Mouse (Mus musculus) embryonic facial prominence, embryonic 14.5 days (tissue): ENCODE measurements around the gene Ryr1. TPM values are rescaled to one million over a fixed set of nuclear protein-coding genes. Genes with fewer than 3 reads are reported as not detected.
A peak's percentile ranks its signal among the peaks of the same experiment; 100 is the strongest.

Experiments used
- ATAC-seq: fragments of 200-750 bp; cut with Nextera tagmentation; 2 replicates; pipeline ENCODE4 v1.8.0; 2017; ENCODE audit warnings: low read depth, moderate number of reproducible peaks, moderate TSS enrichment
- DNase-seq: peaks from one replicate; pipeline ENCODE4 v3.0.0-alpha.2; 2015; ENCODE audit warnings: low spot score
- H3K27ac ChIP-seq: fragments of 300-500 bp; sonication (generic); replicated peaks from 2 replicates; pipeline ENCODE4 v1.5.1; 2014; ENCODE audit warnings: low read depth, mild to moderate bottlenecking, low read length, moderate library complexity
- H3K27me3 ChIP-seq: fragments of 300-500 bp; sonication (generic); replicated peaks from 2 replicates; pipeline ENCODE4 v1.6.1; 2014; ENCODE audit warnings: low read length; ENCODE audit not compliant: control insufficient read depth, insufficient read depth
- H3K36me3 ChIP-seq: fragments of 300-500 bp; sonication (generic); 2 replicates; pipeline ENCODE4 v1.6.1; 2014; ENCODE audit warnings: low read length, mixed read lengths; ENCODE audit not compliant: control insufficient read depth, insufficient read depth
- H3K4me1 ChIP-seq: fragments of 300-500 bp; sonication (generic); 2 replicates; pipeline ENCODE4 v1.6.1; 2014; ENCODE audit warnings: antibody characterized with exemption, low read length; ENCODE audit not compliant: control insufficient read depth, insufficient read depth
- H3K4me2 ChIP-seq: fragments of 300-500 bp; sonication (generic); 2 replicates; pipeline ENCODE4 v1.6.1; 2014; ENCODE audit warnings: low read depth, mild to moderate bottlenecking, low read length, moderate library complexity, mixed read lengths
- H3K4me3 ChIP-seq: fragments of 300-500 bp; sonication (generic); 2 replicates; pipeline ENCODE4 v1.5.1; 2014; ENCODE audit warnings: low read depth, mild to moderate bottlenecking, low read length
- H3K9ac ChIP-seq: fragments of 300-500 bp; sonication (generic); 2 replicates; pipeline ENCODE4 v1.6.1; 2014; ENCODE audit warnings: low read depth, mild to moderate bottlenecking, low read length, moderate library complexity, mixed read lengths
- H3K9me3 ChIP-seq: fragments of 300-500 bp; sonication (generic); 2 replicates; pipeline ENCODE4 v1.6.1; 2016; ENCODE audit warnings: low read length; ENCODE audit not compliant: control insufficient read depth
- WGBS: fragments of 180-500 bp; shearing (Covaris S2); extraction: QIAGEN DNeasy Blood & Tissue Kit; methylation state at CpG from one replicate; pipeline ENCODE4 v1.1.7; 2014; 5-methylcytosine and 5-hydroxymethylcytosine counted together
- polyA plus RNA-seq: library from polyadenylated mRNA; unstranded; fragments of >200 nt; fragmentation: Nextera tagmentation; extraction: Ambion mirVana; gene quantifications from 2 replicates; pipeline ENCODE4 v1.2.1, GENCODE M21; 2014

The Ryr1 gene
- polyA plus RNA-seq, 1 experiment from 2014 or later: 10.6 TPM

- no peaks in the 10 kb centered on the region for H3K9me3 ChIP-seq
- no peak overlapping the region for H3K4me3 ChIP-seq
- H3K4me1 ChIP-seq: no peaks in the 10 kb centered on the region
- WGBS: 75% methylated on average over 4 of the region's 4 CpGs
- no peak overlapping the region for H3K4me2 ChIP-seq
- no peaks in the 10 kb centered on the region for H3K36me3 ChIP-seq
- H3K27ac ChIP-seq: no peak overlapping the region
- no peaks in the 10 kb centered on the region for H3K27me3 ChIP-seq
- no peak overlapping the region for H3K9ac ChIP-seq
- ATAC-seq (no peak), DNase-seq (no peak)
These were observed 98.2 kb downstream of the Ryr1 start for GRCm38 (mm10) chr7:29026811-29027210.

- WGBS: 81% methylated on average over 5 of the region's 5 CpGs
These were observed 98.8 kb downstream of the Ryr1 start for GRCm38 (mm10) chr7:29026195-29026594.

GRCm38 (mm10) chr7:29025566-29025965, 99.4 kb downstream of the Ryr1 start:
- Histone ChIP-seq H3K27me3 (peaks cover 4% of the 10 kb centered on the region; the same call in 1 of the 2 replicates), H3K4me2 (no peak overlapping the region), H3K9me3 (no peaks in the 10 kb centered on the region), H3K4me3 (no peak overlapping the region), H3K36me3 (no peaks in the 10 kb centered on the region), H3K9ac (no peak overlapping the region), H3K27ac (no peak overlapping the region), H3K4me1 (no peaks in the 10 kb centered on the region)
- WGBS: 65% methylated on average over 7 of the region's 7 CpGs
- ATAC-seq (no peak), DNase-seq (no peak)

More at GRCm38 (mm10) chr7:29026195-29026594, 98.8 kb downstream of the Ryr1 start:
- ATAC-seq (no peak), DNase-seq (no peak)
- H3K27me3 ChIP-seq: no peaks in the 10 kb centered on the region
- H3K4me3 ChIP-seq: no peak overlapping the region
- H3K9me3 ChIP-seq: no peaks in the 10 kb centered on the region
- H3K4me1 ChIP-seq: no peaks in the 10 kb centered on the region
- H3K36me3 ChIP-seq: no peaks in the 10 kb centered on the region
- H3K27ac ChIP-seq: no peak overlapping the region
- H3K4me2 ChIP-seq: no peak overlapping the region
- no peak overlapping the region for H3K9ac ChIP-seq

GRCm38 (mm10) chr7:29023514-29023913, 101.5 kb downstream of the Ryr1 start:
- Histone ChIP-seq H3K4me3 (no peak overlapping the region), H3K9ac (no peak overlapping the region), H3K4me1 (no peaks in the 10 kb centered on the region), H3K9me3 (no peaks in the 10 kb centered on the region), H3K4me2 (no peak overlapping the region), H3K27ac (no peak overlapping the region), H3K27me3 (peaks cover 24% of the 10 kb centered on the region), H3K36me3 (no peaks in the 10 kb centered on the region)
- 84% methylated on average over 8 of the region's 8 CpGs for WGBS
- no peak for DNase-seq
- no peak for ATAC-seq

- Histone ChIP-seq H3K36me3 (no peaks in the 10 kb centered on the region), H3K27ac (no peak overlapping the region), H3K4me3 (no peak overlapping the region), H3K9ac (no peak overlapping the region), H3K9me3 (no peaks in the 10 kb centered on the region), H3K27me3 (peaks cover 33% of the 10 kb centered on the region), H3K4me1 (no peaks in the 10 kb centered on the region), H3K4me2 (no peak overlapping the region)
- ATAC-seq (no peak), DNase-seq (no peak)
- WGBS: 91% methylated on average over 8 of the region's 8 CpGs
These were observed 102.5 kb downstream of the Ryr1 start for GRCm38 (mm10) chr7:29022479-29022878.

- Histone ChIP-seq H3K36me3 (no peaks in the 10 kb centered on the region), H3K4me3 (peak overlapping the region; percentile 43), H3K9ac (peak overlapping the region; percentile 56), H3K9me3 (0 out of 2 replicates have a peak, but pooled peaks cover 5% of the 10 kb centered on the region), H3K4me2 (peak overlapping the region; percentile 70), H3K4me1 (no peaks in the 10 kb centered on the region), H3K27ac (no peak overlapping the region), H3K27me3 (peaks cover 33% of the 10 kb centered on the region)
- ATAC-seq (no peak), DNase-seq (no peak)
- WGBS: 7% methylated on average over 34 of the region's 88 CpGs
These were observed 105.3 kb downstream of the Ryr1 start for GRCm38 (mm10) chr7:29019447-29020220.

- H3K9ac ChIP-seq: no peak overlapping the region
- ATAC-seq: no peak
- no peak overlapping the region for H3K4me2 ChIP-seq
- DNase-seq: no peak
- no peaks in the 10 kb centered on the region for H3K4me1 ChIP-seq
- H3K36me3 ChIP-seq: no peaks in the 10 kb centered on the region
- H3K9me3 ChIP-seq: 0 out of 2 replicates have a peak, but pooled peaks cover 6% of the 10 kb centered on the region
- 83% methylated on average over 7 of the region's 7 CpGs for WGBS
- no peak overlapping the region for H3K4me3 ChIP-seq
- peaks cover 33% of the 10 kb centered on the region for H3K27me3 ChIP-seq
- no peak overlapping the region for H3K27ac ChIP-seq
These were observed 107.8 kb downstream of the Ryr1 start for GRCm38 (mm10) chr7:29017222-29017621.

GRCm38 (mm10) chr7:29016440-29016839, 108.5 kb downstream of the Ryr1 start:
- WGBS: 88% methylated on average over 7 of the region's 7 CpGs
- H3K27me3 ChIP-seq: peaks cover 33% of the 10 kb centered on the region
- H3K9ac ChIP-seq: no peak overlapping the region
- no peak overlapping the region for H3K4me2 ChIP-seq
- no peaks in the 10 kb centered on the region for H3K36me3 ChIP-seq
- H3K4me1 ChIP-seq: no peaks in the 10 kb centered on the region
- H3K27ac ChIP-seq: no peak overlapping the region
- 0 out of 2 replicates have a peak, but pooled peaks cover 6% of the 10 kb centered on the region for H3K9me3 ChIP-seq
- ATAC-seq (no peak), DNase-seq (no peak)
- H3K4me3 ChIP-seq: no peak overlapping the region

- Histone ChIP-seq H3K4me3 (no peak overlapping the region), H3K4me2 (no peak overlapping the region), H3K4me1 (no peaks in the 10 kb centered on the region), H3K36me3 (no peaks in the 10 kb centered on the region), H3K27ac (no peak overlapping the region), H3K9me3 (0 out of 2 replicates have a peak, but pooled peaks cover 6% of the 10 kb centered on the region), H3K27me3 (peaks cover 24% of the 10 kb centered on the region), H3K9ac (no peak overlapping the region)
- DNase-seq (no peak), ATAC-seq (no peak)
- WGBS: 93% methylated on average over 1 of the region's 1 CpGs
These were observed 110.0 kb downstream of the Ryr1 start for GRCm38 (mm10) chr7:29014984-29015383.
